Mouse (Mus musculus): Measurements from ENCODE around the gene Mboat1. TPM values are rescaled to one million over a fixed set of nuclear protein-coding genes. Genes with fewer than 3 reads are reported as not detected.

Mboat1 gene
- polyA plus RNA-seq, 2 experiments, result 5.7 to 13.3 TPM

- TF ChIP-seq POLR2A (IDR thresholded peaks at IDR 0.05; ENCODE audit: borderline replicate concordance, extremely low read depth, insufficient read depth, insufficient read length), result no peak
- no peak overlapping the region for H3K27ac ChIP-seq (replicated peaks; ENCODE audit: low read depth, low read length)
- peak overlapping the region; percentile 28; the same call in 1 of the 2 replicates for H3K4me2 ChIP-seq (replicated peaks; ENCODE audit: low read depth, low read length, severe bottlenecking)
- H3K4me1 ChIP-seq (ENCODE audit: control insufficient read depth, insufficient read depth, low read length), result peaks cover 5% of the 10 kb centered on the region; the same call in 1 of the 2 replicates
- no peak overlapping the region for H3K9ac ChIP-seq (ENCODE audit: low read depth, low read length, severe bottlenecking)
- no peaks in the 10 kb centered on the region for H3K9me3 ChIP-seq (ENCODE audit: control insufficient read depth, low read length)
- H3K4me3 ChIP-seq (replicated peaks; ENCODE audit: low read length), result no peak overlapping the region
- 20% methylated on average over 11 of the region's 11 CpGs for WGBS
- DNase-seq (ENCODE audit: low spot score) (peak; percentile 71), ATAC-seq (ENCODE audit: low FRiP score, low read depth) (peak; percentile 86)
- no peaks in the 10 kb centered on the region for H3K27me3 ChIP-seq (ENCODE audit: control insufficient read depth, insufficient read depth, low read length)
- H3K36me3 ChIP-seq (ENCODE audit: control insufficient read depth, insufficient read depth, low read length), result no peaks in the 10 kb centered on the region
Observed at GRCm38 (mm10) chr13:30235056-30235750, 98.9 kb downstream of the Mboat1 start.

- H3K4me2 ChIP-seq (replicated peaks; ENCODE audit: low read depth, low read length, severe bottlenecking), result no peak overlapping the region
- no peaks in the 10 kb centered on the region for H3K9me3 ChIP-seq (ENCODE audit: control insufficient read depth, low read length)
- H3K4me1 ChIP-seq (ENCODE audit: control insufficient read depth, insufficient read depth, low read length), result peaks cover 5% of the 10 kb centered on the region; the same call in 1 of the 2 replicates
- no peak overlapping the region for H3K4me3 ChIP-seq (replicated peaks; ENCODE audit: low read length)
- no peaks in the 10 kb centered on the region for H3K36me3 ChIP-seq (ENCODE audit: control insufficient read depth, insufficient read depth, low read length)
- no peak for TF ChIP-seq POLR2A (IDR thresholded peaks at IDR 0.05; ENCODE audit: borderline replicate concordance, extremely low read depth, insufficient read depth, insufficient read length)
- H3K9ac ChIP-seq (ENCODE audit: low read depth, low read length, severe bottlenecking), result no peak overlapping the region
- ATAC-seq (ENCODE audit: low FRiP score, low read depth) (no peak), DNase-seq (ENCODE audit: low spot score) (no peak)
- no peaks in the 10 kb centered on the region for H3K27me3 ChIP-seq (ENCODE audit: control insufficient read depth, insufficient read depth, low read length)
- WGBS, result 82% methylated on average over 6 of the region's 6 CpGs
- no peak overlapping the region for H3K27ac ChIP-seq (replicated peaks; ENCODE audit: low read depth, low read length)
Observed at GRCm38 (mm10) chr13:30239396-30239795, 103.1 kb downstream of the Mboat1 start.

- no peaks in the 10 kb centered on the region for H3K36me3 ChIP-seq (ENCODE audit: control insufficient read depth, insufficient read depth, low read length)
- no peaks in the 10 kb centered on the region for H3K4me1 ChIP-seq (ENCODE audit: control insufficient read depth, insufficient read depth, low read length)
- no peak overlapping the region for H3K4me2 ChIP-seq (replicated peaks; ENCODE audit: low read depth, low read length, severe bottlenecking)
- no peaks in the 10 kb centered on the region for H3K9me3 ChIP-seq (ENCODE audit: control insufficient read depth, low read length)
- H3K27me3 ChIP-seq (ENCODE audit: control insufficient read depth, insufficient read depth, low read length), result no peaks in the 10 kb centered on the region
- no peak for ATAC-seq (ENCODE audit: low FRiP score, low read depth)
- H3K27ac ChIP-seq (replicated peaks; ENCODE audit: low read depth, low read length), result no peak overlapping the region
- no peak for TF ChIP-seq POLR2A (IDR thresholded peaks at IDR 0.05; ENCODE audit: borderline replicate concordance, extremely low read depth, insufficient read depth, insufficient read length)
- H3K4me3 ChIP-seq (replicated peaks; ENCODE audit: low read length), result no peak overlapping the region
- no peak for DNase-seq (ENCODE audit: low spot score)
- no peak overlapping the region for H3K9ac ChIP-seq (ENCODE audit: low read depth, low read length, severe bottlenecking)
- WGBS, result 75% methylated on average over 4 of the region's 4 CpGs
Observed at GRCm38 (mm10) chr13:30245573-30245972, 109.3 kb downstream of the Mboat1 start.

GRCm38 (mm10) chr13:30250341-30250905, 114.1 kb downstream of the Mboat1 start:
- ATAC-seq (ENCODE audit: low FRiP score, low read depth) (no peak), DNase-seq (ENCODE audit: low spot score) (no peak)
- Histone ChIP-seq H3K4me1 (ENCODE audit: control insufficient read depth, insufficient read depth, low read length) (no peaks in the 10 kb centered on the region), H3K4me3 (replicated peaks; ENCODE audit: low read length) (no peak overlapping the region), H3K9me3 (ENCODE audit: control insufficient read depth, low read length) (no peaks in the 10 kb centered on the region), H3K27ac (replicated peaks; ENCODE audit: low read depth, low read length) (no peak overlapping the region), H3K4me2 (replicated peaks; ENCODE audit: low read depth, low read length, severe bottlenecking) (no peak overlapping the region), H3K27me3 (ENCODE audit: control insufficient read depth, insufficient read depth, low read length) (no peaks in the 10 kb centered on the region), H3K9ac (ENCODE audit: low read depth, low read length, severe bottlenecking) (no peak overlapping the region), H3K36me3 (ENCODE audit: control insufficient read depth, insufficient read depth, low read length) (no peaks in the 10 kb centered on the region)
- no peak for TF ChIP-seq POLR2A (IDR thresholded peaks at IDR 0.05; ENCODE audit: borderline replicate concordance, extremely low read depth, insufficient read depth, insufficient read length)
- WGBS, result 40% methylated on average over 5 of the region's 5 CpGs

GRCm38 (mm10) chr13:30251431-30251830, 115.1 kb downstream of the Mboat1 start:
- TF ChIP-seq POLR2A (IDR thresholded peaks at IDR 0.05; ENCODE audit: borderline replicate concordance, extremely low read depth, insufficient read depth, insufficient read length), result no peak
- Histone ChIP-seq H3K36me3 (ENCODE audit: control insufficient read depth, insufficient read depth, low read length) (no peaks in the 10 kb centered on the region), H3K27ac (replicated peaks; ENCODE audit: low read depth, low read length) (no peak overlapping the region), H3K9me3 (ENCODE audit: control insufficient read depth, low read length) (no peaks in the 10 kb centered on the region), H3K4me1 (ENCODE audit: control insufficient read depth, insufficient read depth, low read length) (no peaks in the 10 kb centered on the region), H3K9ac (ENCODE audit: low read depth, low read length, severe bottlenecking) (no peak overlapping the region), H3K27me3 (ENCODE audit: control insufficient read depth, insufficient read depth, low read length) (no peaks in the 10 kb centered on the region), H3K4me3 (replicated peaks; ENCODE audit: low read length) (no peak overlapping the region), H3K4me2 (replicated peaks; ENCODE audit: low read depth, low read length, severe bottlenecking) (no peak overlapping the region)
- DNase-seq (ENCODE audit: low spot score) (no peak), ATAC-seq (ENCODE audit: low FRiP score, low read depth) (no peak)
- 79% methylated on average over 3 of the region's 3 CpGs for WGBS

Data from limb, embryonic 14.5 days (tissue).